Mouse (Mus musculus): ENCODE results near the gene Selenon. TPM values are rescaled to one million over a fixed set of nuclear protein-coding genes. Genes with fewer than 3 reads are reported as not detected.
A peak's percentile ranks its signal among the peaks of the same experiment; 100 is the strongest.

Selenon gene
- polyA plus RNA-seq (2016; fragmentation: Nextera tagmentation; extraction: Ambion mirVana), result 47.5 and 53.0 TPM in 2 replicates

DNA sequence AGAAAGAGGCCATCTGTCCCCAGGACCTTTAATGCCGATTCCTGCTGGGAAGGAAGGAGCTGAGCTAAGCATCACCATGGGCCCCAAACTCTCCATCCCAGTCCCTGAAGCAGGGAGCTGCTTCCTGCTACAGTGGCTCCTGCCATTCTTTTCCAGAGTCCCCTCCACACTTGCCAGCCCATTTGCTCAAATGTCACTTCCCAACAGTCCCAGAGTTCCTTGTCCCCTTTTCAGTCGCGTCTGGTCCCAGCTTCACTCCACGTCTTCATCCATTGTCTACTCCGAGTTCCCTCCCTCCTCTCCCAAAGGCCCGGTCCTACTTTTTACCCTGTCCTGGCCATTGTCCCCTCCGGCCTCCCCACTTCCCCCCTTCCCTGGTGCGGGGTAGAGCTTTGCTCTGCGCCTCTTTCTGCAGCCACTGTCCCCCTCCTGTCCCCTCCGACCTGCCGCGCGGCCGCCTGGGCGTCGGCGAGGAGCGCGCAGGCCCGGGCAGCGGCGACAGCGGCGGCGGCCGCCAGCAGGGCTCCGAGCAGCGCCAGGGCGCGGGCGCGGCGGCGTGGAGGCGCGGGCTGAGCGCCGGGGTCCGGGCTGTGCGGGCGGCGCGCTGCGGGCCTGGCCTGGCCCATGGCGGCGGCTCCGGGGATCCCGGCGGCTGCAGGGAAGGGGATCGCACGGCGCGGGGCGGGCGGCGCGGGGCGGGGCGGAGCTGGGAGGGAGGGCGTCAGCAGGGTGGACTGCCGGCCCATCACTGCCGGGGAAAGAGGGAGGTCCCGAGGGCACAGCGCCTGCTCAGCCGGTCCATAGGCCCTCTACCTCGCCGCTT, at the start of gene Selenon:
Gene Selenon, minus strand, starts transcription at position 673 of the 823 bp plus-strand sequence.
- H3K36me3 ChIP-seq, result peaks cover 31% of the 10 kb centered on the region
- no peaks in the 10 kb centered on the region for H3K27me3 ChIP-seq (replicated peaks)
- ATAC-seq (ENCODE audit: low FRiP score, low read depth), result peak; percentile 70
- WGBS, result 2% methylated on average over 23 of the region's 67 CpGs
- peak within 1 kb of the TSS; percentile 94 for H3K9ac ChIP-seq
- peak within 1 kb of the TSS; percentile 73 for H3K4me2 ChIP-seq (replicated peaks)
- peaks cover 10% of the 10 kb centered on the region for H3K9me3 ChIP-seq
- H3K27ac ChIP-seq, result peak within 1 kb of the TSS; percentile 74
- H3K4me1 ChIP-seq, result peaks cover 21% of the 10 kb centered on the region
- peak within 1 kb of the TSS; percentile 73 for H3K4me3 ChIP-seq

DNA sequence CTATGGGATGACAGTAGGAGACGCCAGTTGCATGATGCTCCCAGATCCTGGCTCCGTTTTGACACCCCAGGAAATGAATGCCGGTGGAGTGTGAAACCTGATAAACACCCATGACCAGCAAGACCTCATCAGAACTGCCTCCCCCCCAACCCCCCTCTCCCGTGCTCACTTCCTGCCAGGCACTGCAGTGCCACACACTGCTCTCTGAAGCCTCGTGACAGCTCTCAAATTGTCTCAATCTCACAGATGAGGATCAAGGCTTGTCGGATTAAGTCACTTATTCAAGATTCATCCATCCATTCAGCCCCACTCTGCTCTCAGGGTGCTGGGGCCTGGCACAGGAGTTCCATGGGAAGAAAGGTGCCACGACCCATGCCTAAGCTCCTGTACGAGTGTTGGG, 49.4 kb upstream of the Selenon start:
- H3K27ac ChIP-seq, result no peak overlapping the region
- peaks cover 29% of the 10 kb centered on the region; the same call in 1 of the 2 replicates for H3K4me1 ChIP-seq
- H3K27me3 ChIP-seq (replicated peaks), result no peaks in the 10 kb centered on the region
- H3K4me2 ChIP-seq (replicated peaks), result no peak overlapping the region
- no peak overlapping the region for H3K9ac ChIP-seq
- no peak overlapping the region for H3K4me3 ChIP-seq
- H3K36me3 ChIP-seq, result no peaks in the 10 kb centered on the region
- 65% methylated on average over 8 of the region's 8 CpGs for WGBS
- no peak for ATAC-seq (ENCODE audit: low FRiP score, low read depth)
- H3K9me3 ChIP-seq, result no peaks in the 10 kb centered on the region

DNA sequence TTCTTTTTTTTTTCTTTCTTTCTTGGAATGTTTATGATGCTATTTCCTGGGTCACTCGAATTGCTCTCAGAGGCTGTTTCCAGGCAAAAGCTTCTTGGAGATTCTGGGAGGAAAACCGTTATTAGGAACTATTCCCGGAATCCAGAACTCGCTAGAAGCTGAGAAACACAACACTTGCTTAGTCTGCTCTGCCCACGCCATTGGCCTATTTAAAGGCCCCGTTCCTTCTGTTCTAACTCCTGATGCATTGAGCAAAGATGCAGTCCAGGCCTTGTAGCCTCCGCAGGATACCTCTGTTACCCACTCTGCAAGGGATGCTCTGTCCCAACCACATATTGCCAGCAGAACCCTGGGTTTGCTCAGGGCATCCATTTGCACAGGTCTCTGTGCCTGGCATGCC, 48.8 kb upstream of the Selenon start:
- Histone ChIP-seq H3K4me2 (replicated peaks) (no peak overlapping the region), H3K36me3 (no peaks in the 10 kb centered on the region), H3K27me3 (replicated peaks) (no peaks in the 10 kb centered on the region), H3K9me3 (no peaks in the 10 kb centered on the region), H3K4me3 (no peak overlapping the region), H3K4me1 (peaks cover 29% of the 10 kb centered on the region; the same call in 1 of the 2 replicates), H3K9ac (no peak overlapping the region), H3K27ac (no peak overlapping the region)
- WGBS, result 60% methylated on average over 7 of the region's 7 CpGs
- no peak for ATAC-seq (ENCODE audit: low FRiP score, low read depth)

DNA sequence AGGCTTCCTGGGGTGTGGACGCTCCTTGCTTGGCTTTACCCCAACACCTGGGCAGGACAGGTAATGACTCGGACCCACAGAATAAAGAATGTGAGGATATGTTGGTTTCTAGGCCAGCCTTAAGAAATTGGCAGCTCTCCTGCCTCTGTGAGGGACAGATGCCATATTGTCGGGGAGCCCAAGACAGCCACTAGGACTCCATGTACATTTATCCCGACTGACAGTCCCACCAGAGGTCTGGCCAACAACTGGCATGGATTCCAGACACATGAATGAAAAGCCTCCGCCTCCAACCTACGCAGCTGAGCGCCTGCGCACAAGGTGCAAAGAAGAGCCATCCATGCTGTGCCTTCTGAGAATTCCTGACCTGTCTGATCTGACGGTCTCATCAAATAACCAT, 48.1 kb upstream of the Selenon start:
- Histone ChIP-seq H3K9ac (no peak overlapping the region), H3K36me3 (no peaks in the 10 kb centered on the region), H3K27ac (no peak overlapping the region), H3K9me3 (no peaks in the 10 kb centered on the region), H3K27me3 (replicated peaks) (no peaks in the 10 kb centered on the region), H3K4me1 (peaks cover 29% of the 10 kb centered on the region; the same call in 1 of the 2 replicates), H3K4me2 (replicated peaks) (no peak overlapping the region), H3K4me3 (no peak overlapping the region)
- ATAC-seq (ENCODE audit: low FRiP score, low read depth), result no peak
- whole genome bisulfite sequencing, result 90% methylated on average over 9 of the region's 9 CpGs

DNA sequence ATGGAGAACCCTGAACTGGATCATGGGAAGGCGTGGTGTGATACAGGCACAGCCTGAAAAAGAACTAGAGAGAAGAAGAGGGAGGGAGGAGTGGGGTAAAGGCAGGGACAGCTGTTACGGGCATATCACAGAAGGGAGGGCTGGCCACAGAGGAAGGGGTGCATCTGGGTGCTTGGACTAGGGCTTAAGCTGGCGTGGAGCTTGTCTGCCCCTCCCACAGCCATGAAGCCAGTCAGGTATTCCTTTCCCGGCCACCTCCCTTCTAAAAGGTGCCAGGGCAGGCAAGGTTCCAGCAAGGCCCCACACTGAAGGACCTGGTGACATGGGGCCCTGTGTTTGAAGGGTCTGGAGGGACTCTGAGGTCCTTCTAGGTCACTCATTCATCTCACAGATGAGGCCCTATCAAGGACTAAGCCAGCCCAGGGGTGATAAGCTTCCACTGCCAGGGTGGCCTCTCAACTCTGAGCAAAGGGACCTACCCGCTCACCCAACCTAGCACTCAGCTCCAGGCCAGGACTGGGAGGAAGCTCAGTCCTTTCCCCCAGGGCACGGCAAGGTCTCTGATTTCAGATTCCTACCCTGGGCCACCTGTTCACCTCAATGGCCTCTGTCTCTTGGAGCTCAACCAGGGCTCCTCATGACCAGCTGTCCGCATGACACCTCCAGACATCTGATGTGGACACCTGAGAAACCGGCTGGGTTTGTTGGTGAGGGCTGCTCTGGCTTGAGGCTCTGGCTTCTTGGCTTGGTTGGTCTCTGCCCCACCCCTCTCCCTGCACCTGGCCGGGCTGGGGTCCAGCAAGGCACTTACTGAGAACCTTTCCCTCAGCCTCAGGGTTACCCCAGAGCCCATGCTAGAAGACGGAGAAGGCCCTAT, 45.1 kb upstream of the Selenon start:
- 84% methylated on average over 10 of the region's 10 CpGs for WGBS
- H3K9me3 ChIP-seq, result no peaks in the 10 kb centered on the region
- H3K27ac ChIP-seq, result no peak overlapping the region
- ATAC-seq (ENCODE audit: low FRiP score, low read depth), result no peak
- H3K9ac ChIP-seq, result no peak overlapping the region
- no peak overlapping the region for H3K4me2 ChIP-seq (replicated peaks)
- H3K4me1 ChIP-seq, result peaks cover 20% of the 10 kb centered on the region; the same call in 1 of the 2 replicates
- H3K36me3 ChIP-seq, result no peaks in the 10 kb centered on the region
- H3K4me3 ChIP-seq, result no peak overlapping the region
- no peaks in the 10 kb centered on the region for H3K27me3 ChIP-seq (replicated peaks)

DNA sequence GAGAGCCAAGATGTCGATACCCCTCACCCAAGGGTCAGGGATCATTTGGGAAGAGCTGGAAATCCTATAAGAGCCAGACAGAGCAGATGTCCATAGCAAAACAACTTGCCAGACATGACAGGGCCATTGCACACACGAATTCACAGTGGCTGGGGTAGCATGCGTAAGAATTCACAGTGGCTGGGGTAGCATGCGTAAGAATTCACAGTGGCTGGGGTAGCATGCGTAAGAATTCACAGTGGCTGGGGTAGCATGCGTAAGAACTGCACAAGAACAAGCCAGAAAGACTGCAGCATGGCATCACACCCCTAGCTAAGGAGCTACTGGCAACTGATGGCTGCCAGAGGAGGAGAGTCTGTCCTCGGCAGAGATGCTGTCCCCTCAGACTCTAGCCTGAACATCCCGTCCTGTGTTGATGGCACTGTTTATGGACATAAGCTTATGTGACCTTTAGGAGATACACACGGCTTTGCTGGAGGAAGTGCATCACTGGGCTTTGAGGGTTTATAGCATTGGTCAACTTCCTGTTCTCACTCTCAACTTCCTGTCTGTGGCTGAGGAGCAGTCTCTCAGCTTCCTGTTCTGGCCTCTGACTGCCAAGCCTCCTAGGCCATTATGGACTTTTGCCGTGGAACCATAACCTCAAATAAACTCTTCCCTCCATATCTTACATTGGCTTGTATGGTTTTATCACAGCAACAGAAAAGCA, 42.9 kb upstream of the Selenon start:
- Histone ChIP-seq H3K4me2 (replicated peaks) (no peak overlapping the region), H3K9ac (no peak overlapping the region), H3K36me3 (no peaks in the 10 kb centered on the region), H3K9me3 (no peaks in the 10 kb centered on the region), H3K27ac (no peak overlapping the region), H3K4me1 (peaks cover 20% of the 10 kb centered on the region; the same call in 1 of the 2 replicates), H3K27me3 (replicated peaks) (no peaks in the 10 kb centered on the region), H3K4me3 (no peak overlapping the region)
- WGBS, result 90% methylated on average over 10 of the region's 10 CpGs
- ATAC-seq (ENCODE audit: low FRiP score, low read depth), result no peak

DNA sequence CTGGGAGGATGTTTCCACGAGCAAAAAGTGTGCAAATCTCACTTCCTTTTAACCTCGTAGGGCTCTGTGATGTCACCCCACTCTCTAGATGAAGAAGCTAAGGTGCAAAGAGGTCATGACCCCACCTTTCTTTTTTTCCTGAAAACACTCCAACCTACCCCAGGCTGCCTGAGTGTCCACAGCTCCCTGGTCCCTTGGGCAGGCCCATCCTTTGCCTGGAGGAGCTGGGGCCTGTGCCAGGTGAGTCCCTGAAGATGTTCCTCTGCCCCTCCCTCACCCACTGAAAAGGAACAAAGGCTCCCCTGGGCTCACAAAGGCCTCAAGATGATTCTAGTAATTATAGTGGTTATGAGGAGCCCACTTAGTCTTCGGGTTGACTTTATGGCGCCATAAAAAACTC, 40.5 kb upstream of the Selenon start:
- Histone ChIP-seq H3K27ac (no peak overlapping the region), H3K4me3 (no peak overlapping the region), H3K9ac (no peak overlapping the region), H3K27me3 (replicated peaks) (no peaks in the 10 kb centered on the region), H3K4me2 (replicated peaks) (no peak overlapping the region), H3K9me3 (no peaks in the 10 kb centered on the region), H3K4me1 (peaks cover 19% of the 10 kb centered on the region), H3K36me3 (no peaks in the 10 kb centered on the region)
- ATAC-seq (ENCODE audit: low FRiP score, low read depth), result no peak
- 31% methylated on average over 4 of the region's 4 CpGs for WGBS

DNA sequence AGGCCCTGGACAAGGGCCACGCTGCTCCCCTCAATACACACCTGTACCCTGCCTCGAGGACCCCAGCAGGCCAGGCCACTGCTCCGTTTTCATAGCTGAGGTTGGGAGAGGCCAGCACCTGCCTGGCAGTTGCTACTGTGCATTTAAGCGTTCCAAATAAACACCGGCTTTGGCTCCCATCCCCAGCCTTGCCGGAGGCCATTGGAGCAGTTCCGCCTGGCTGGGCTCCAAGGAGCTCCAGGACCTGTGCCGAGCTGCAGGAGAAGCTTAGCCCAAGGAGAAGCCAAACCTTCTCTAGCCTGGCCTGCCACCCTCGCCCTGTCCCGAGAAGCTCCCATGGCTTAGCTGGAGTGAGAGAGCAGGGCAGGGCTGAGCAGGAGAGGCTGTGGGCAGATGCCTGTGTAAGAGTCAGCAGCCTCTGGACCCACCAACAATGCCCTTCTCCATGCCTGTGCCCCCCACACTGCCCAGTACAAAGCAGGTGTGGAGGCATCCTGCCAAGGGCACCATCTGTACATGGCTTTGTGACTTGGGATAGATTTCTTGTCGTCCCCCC, 39.6 kb upstream of the Selenon start:
- H3K27me3 ChIP-seq (replicated peaks), result no peaks in the 10 kb centered on the region
- no peak overlapping the region for H3K27ac ChIP-seq
- H3K4me2 ChIP-seq (replicated peaks), result no peak overlapping the region
- no peak overlapping the region for H3K4me3 ChIP-seq
- 62% methylated on average over 11 of the region's 11 CpGs for WGBS
- no peaks in the 10 kb centered on the region for H3K9me3 ChIP-seq
- no peaks in the 10 kb centered on the region for H3K36me3 ChIP-seq
- H3K4me1 ChIP-seq, result peaks cover 19% of the 10 kb centered on the region
- 0 out of 2 replicates have a peak, but pooled peaks have one; percentile 27 for ATAC-seq (ENCODE audit: low FRiP score, low read depth)
- H3K9ac ChIP-seq, result no peak overlapping the region

DNA sequence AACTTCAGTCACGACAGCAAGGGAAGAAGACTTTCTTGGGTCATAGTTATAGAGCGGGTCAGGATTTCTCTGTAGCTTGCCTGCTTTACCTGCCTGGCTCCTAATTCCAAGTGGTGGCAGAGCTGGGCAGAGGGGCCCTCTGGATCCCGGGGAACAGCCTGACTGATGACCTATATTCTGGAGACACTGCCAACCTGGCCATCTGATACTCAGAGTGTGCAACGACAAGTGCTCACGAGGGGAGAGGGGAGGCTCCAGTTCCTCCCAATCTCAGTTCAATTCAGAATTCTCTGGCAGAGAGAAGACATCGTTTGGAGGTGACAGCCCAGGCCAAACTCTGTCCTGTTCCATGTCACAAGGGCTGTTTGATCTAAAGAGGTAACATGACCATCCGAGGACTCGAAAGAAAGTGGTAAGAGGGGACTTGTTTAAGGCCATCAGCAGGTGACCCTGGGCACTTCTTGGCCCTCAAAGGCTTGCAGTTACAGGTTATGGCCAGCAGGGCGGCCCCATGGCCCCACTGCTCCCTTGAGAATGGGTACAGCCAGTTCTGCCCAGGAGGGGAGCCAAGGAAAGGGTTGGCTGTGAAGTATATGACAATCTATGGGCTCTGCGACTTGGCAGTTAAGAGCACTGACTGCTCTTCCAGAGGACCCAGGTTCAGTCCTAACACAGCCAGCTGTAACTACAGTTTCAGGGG, 38.4 kb upstream of the Selenon start:
- 84% methylated on average over 10 of the region's 10 CpGs for WGBS
- Histone ChIP-seq H3K4me3 (no peak overlapping the region), H3K36me3 (no peaks in the 10 kb centered on the region), H3K4me2 (replicated peaks) (no peak overlapping the region), H3K27me3 (replicated peaks) (no peaks in the 10 kb centered on the region), H3K9ac (no peak overlapping the region), H3K4me1 (peaks cover 19% of the 10 kb centered on the region), H3K9me3 (no peaks in the 10 kb centered on the region), H3K27ac (no peak overlapping the region)
- no peak for ATAC-seq (ENCODE audit: low FRiP score, low read depth)

DNA sequence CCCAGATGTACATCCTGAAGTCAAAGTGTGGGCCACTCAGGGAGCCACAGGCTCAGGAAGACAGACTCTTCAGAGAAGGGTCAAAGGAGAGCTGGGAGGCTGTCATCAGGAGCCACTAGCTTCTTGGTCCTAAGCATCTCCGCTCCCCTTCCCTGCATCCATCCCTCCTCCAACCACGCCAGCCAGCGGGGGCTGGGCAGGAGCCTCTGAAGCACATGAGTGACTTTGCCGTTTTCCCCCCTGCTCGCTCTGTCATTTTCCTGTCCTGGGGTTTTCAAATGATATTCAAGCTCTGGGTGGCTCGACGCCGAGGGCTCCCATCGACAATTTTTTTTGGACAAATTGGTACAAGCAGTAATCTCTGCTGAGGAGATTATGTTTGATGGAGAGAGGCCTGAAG, 37.8 kb upstream of the Selenon start:
- Histone ChIP-seq H3K4me2 (replicated peaks) (no peak overlapping the region), H3K4me1 (peaks cover 19% of the 10 kb centered on the region), H3K4me3 (no peak overlapping the region), H3K27me3 (replicated peaks) (no peaks in the 10 kb centered on the region), H3K9me3 (no peaks in the 10 kb centered on the region), H3K27ac (no peak overlapping the region), H3K36me3 (no peaks in the 10 kb centered on the region), H3K9ac (no peak overlapping the region)
- ATAC-seq (ENCODE audit: low FRiP score, low read depth), result no peak
- 78% methylated on average over 9 of the region's 9 CpGs for WGBS

DNA sequence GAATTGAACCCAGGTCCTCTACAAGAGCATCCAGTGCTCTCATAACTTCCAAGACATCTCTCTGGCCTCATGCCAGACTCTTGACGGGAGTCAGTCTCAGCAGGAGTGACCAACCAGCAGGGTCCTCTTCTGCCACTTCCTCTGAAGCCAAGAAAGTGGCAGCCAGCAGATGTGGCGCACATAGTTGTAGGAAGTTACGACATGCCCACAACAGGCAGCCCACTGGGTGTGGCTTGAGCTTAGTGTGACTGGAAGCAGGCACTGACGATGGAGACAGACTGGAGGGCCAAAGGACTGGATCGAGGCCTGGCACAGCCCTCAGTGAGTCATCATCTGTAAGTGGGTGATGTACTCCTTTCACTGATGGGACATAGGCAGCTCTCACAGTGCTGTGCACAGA, 37.0 kb upstream of the Selenon start:
- H3K4me1 ChIP-seq, result peaks cover 19% of the 10 kb centered on the region
- H3K9me3 ChIP-seq, result no peaks in the 10 kb centered on the region
- no peak overlapping the region for H3K9ac ChIP-seq
- no peaks in the 10 kb centered on the region for H3K27me3 ChIP-seq (replicated peaks)
- no peaks in the 10 kb centered on the region for H3K36me3 ChIP-seq
- no peak overlapping the region for H3K4me2 ChIP-seq (replicated peaks)
- ATAC-seq (ENCODE audit: low FRiP score, low read depth), result no peak
- 85% methylated on average over 5 of the region's 5 CpGs for WGBS
- H3K4me3 ChIP-seq, result no peak overlapping the region
- H3K27ac ChIP-seq, result no peak overlapping the region

All from neural tube, embryonic 12.5 days (tissue).